Mouse (Mus musculus) heart, adult 11 months (tissue): ENCODE measurements around the gene Slc35g2.

Source experiments
- DNase-seq: peaks from one replicate; pipeline ENCODE4 v3.0.0; 2022

Slc35g2 gene

GRCm38 (mm10) chr9:100570626-100571233 is at the start of gene Slc35g2:
Gene Slc35g2, minus strand, starts transcription at chr9:100571090.
- peak; percentile 94 for DNase-seq

DNA sequence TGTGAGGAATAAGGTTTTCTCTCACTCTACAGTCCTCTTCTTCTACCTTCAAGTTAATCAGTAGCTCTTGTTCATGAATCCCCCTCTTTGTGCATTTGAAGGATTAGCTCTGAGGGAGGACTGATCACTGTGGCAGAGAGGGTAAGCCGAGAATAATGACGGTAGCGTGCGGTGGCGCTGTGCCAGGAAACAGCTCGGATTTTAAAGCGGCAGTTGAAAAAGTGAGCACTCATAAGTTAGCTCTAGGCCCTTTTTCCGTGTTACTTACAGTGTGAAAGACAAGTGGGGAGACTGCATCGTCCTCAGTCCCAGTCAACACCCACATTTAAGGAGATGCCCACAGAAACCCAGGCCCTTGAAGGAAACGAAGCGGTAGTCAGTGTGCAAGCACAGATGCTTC is 46.1 kb upstream of the Slc35g2 start:
- DNase-seq, result peak; percentile 79

DNA sequence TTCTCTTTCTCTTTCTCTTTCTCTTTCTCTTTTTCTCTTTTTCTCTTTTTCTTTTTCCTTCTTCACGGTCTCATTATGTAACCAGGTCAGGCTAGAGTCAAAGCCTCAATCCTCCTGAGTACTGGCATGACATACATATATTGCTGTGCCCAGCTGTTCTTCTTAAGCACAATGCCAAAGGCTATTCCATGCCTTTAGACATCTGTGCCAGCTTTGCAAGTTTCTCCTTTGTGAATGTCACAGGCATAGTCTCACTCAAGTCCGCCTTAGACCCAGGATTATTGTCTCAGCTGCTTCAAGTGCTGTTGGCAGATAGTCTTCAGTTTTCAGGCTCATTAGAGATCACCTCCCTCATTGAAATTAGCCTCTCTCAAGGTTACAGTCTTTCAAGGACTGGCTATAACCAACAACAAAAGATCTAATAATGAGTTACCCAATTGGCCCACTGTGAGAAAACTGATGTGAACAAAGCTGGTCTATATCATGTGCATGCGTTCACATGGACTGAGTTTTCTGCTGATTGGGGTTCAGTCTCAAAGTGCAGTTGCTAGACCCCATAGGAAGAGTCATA is 42.7 kb upstream of the Slc35g2 start:
- DNase-seq, result peak; percentile 15

DNA sequence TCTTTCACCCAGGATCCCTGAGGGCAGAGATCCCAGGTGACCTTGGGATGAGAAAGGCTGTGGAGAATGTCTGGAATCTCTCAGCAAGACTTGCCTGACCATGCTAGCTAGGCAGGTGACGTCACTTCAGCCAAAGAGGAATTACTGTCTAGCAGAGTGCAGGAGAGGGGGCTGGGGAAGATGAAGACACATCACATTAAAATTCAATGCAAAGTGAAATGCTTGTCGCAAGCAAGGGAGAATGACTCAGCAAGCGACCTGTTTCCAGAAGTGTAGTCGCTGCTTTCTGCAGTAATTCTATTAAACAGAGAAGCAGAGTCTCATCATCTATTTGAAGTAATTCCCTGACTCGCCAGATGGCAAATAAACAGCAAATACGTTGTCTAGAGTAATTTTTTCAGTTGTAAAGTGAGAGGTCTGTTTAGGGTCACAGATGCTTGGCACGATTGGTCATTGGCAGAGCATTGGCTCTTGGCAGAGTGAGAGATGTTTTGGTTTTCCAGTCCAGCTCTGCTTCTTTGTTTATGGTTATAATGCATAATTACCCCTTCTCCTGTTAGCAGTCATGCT is 35.2 kb upstream of the Slc35g2 start:
- peak; percentile 80 for DNase-seq

DNA sequence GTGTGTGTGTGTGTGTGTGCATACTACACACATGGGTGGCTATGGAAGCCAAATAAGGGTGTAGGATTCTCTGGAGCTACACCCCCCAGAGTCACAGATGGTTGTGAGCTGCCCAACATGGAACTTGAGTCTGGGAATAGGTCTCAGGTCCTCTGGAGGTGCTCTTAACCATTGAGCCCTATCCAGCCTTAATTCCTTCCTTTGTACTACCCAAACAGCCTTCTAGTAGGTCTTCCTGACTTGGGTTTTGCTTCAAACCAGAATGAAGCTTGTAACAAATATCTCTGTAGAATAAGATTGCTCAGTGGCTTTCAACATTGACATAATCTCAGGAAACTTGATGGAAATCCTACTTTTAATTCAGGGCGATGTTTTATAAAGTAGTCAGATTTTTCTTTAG is 34.6 kb upstream of the Slc35g2 start:
- DNase-seq, result peak; percentile 30

GRCm38 (mm10) chr9:100603156-100603555 is 32.3 kb upstream of the Slc35g2 start:
- no peak for DNase-seq

GRCm38 (mm10) chr9:100602130-100602529 is 31.2 kb upstream of the Slc35g2 start:
- no peak for DNase-seq

DNA sequence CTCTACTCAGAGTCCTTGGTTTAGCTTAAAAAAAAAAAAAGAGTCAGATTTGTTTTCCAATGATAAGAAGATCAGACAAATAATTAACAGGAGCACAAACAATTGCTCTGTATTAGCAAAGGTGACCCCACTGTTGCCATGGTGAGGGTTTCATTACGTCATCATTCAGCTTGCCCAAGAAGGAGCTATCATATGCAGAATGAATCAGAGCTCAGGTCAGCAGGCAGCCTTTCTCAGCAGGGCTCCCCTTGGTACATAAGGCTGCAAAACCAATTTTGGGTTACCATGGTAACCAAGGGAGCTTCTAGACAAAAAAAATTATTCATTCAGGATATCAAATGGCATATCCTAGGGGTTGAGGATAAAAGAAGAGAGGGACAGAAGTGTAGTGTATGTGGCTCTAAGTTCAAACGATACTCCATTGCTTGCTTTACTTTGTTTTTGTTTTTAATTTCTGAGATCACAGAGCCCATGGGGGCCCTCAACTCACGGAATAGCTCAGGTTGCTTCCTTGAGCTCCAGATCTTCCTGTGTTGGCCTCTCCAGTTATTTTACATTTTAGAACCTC is 29.0 kb upstream of the Slc35g2 start:
- DNase-seq, result peak; percentile 70

DNA sequence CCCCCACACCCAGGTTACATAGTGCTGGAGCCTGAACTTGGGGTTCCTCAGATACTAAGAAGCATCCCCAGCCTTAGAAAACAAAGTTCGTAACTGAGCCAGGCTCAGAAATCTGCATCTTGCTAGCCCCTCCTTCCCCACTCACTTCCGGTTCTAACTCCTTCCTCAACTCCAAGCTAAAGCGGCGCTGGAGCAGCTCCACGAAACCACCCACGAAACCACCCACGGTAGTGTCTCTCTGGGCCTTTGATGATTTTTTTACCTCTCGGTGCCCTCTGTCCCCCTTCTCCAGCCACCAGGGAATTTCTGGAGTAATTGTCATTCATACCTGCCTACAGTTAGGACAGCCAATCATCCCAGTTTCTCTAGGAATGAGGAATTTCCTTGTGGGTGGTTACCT is 26.7 kb upstream of the Slc35g2 start, which contains the start of gene Stag1:
Gene Stag1 (plus strand): TSS at position 253 of the 400 bp plus-strand sequence.
- peak; percentile 74 for DNase-seq

GRCm38 (mm10) chr9:100596317-100596716 is 25.4 kb upstream of the Slc35g2 start:
- no peak for DNase-seq

- peak; percentile 60 for DNase-seq
Measured at GRCm38 (mm10) chr9:100590462-100590861, 19.6 kb upstream of the Slc35g2 start.

DNA sequence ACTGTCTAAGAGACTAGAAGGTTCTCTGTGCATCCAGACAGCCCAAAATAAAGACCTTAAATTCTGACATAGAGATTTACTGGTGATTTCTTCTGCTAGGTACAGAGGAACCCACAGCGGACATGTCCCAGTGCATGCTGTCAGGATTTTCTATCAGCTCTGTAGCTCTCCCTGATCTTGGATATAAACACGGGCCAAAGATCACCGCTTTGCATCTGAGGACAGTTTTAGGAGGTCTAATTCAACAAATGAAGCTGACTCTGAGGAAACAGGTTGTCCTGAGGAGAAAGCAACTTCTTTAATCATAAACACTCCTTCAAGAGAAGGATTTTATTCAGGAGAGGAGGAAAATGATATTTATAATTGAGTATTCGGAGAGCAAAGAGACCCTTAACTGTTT is 13.1 kb upstream of the Slc35g2 start:
- DNase-seq, result peak; percentile 27

GRCm38 (mm10) chr9:100582883-100583575 is 12.1 kb upstream of the Slc35g2 start:
- peak; percentile 70 for DNase-seq

GRCm38 (mm10) chr9:100581543-100582492 is 10.9 kb upstream of the Slc35g2 start:
- DNase-seq, result peak; percentile 93

- peak; percentile 68 for DNase-seq
Measured at GRCm38 (mm10) chr9:100580196-100580740, 9.4 kb upstream of the Slc35g2 start.

DNA sequence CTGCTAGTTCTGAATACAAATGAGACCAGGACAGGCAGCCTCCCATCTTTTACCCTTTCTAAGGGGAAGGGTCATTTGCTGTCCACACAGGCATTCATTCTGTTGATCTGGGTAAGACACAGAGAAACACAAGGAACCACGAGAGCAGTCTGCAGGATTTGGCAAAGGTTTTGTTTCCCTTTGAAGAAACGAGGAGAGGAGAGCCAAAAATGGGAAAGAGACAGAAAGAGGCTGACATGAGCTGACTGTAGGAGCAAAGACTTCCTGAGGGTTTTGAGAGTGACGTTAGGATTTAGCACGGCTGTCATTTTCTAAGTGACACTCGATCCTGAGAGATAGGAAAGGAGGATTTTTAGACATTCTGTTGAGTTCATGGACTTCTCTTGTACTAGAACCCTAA is 3.1 kb upstream of the Slc35g2 start:
- DNase-seq, result peak; percentile 78

- peak; percentile 46 for DNase-seq
Measured at GRCm38 (mm10) chr9:100573300-100573699, 2.4 kb upstream of the Slc35g2 start.

DNA sequence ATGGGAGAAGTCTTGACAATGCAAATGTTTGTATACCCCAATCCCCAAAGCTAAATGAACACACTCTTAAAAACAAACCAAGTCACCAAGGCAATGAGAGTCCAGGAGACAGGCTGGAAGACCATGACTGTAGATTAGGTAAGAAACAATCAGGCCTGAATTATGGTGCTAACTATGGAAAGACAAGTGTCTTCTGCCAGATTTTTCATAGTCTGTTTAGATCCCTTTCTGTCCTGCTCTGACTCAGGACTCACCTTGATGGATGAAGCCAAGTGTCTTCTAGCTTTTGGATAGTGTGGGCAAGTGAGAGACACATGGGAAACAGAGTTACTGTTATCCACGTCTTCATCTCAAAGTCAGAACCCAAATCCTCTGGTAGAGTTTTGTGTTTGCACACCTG is 621 bp upstream of the Slc35g2 start:
- DNase-seq, result no peak

- peak; percentile 96 for DNase-seq
Measured at GRCm38 (mm10) chr9:100569798-100570625, 878 bp downstream of the Slc35g2 start.

- no peak for DNase-seq
Measured at GRCm38 (mm10) chr9:100560251-100560890, 10.5 kb downstream of the Slc35g2 start.

DNA sequence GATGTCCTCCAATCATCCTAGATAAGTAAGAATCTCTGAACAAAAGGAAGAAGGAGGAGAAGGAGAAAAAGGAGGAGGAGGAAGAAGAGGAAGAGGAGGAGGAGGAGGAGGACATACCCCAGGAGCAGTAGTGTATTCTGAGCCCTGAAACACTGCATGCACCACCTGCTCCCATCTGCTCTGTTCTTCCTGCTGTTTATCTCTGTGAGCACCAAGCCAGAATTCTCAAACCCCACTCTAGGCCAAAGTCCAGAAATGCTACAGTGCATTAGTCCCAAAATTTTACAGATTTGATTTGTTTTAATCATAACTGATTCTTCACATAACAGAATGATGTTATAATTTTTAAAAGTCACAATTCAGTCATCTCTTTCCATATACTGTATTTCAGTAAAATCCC is 11.9 kb downstream of the Slc35g2 start:
- DNase-seq, result no peak
